Mouse (Mus musculus) kidney, postnatal 36 days (tissue): ENCODE measurements at regions not wholly inside any gene's neighbourhood (a gene's known extent, or its start where the extent isn't known, plus 50 kb on each side); places are given as distances from the start of the nearest gene placed in this dataset.

Experiments
- DNase-seq, 2 experiments: peaks; one replicate each; pipeline ENCODE4 v3.0.0; 2021 to 2022; ENCODE audit warnings: mixed read lengths in 2 of 2

GRCm38 (mm10) chr10:15592161-15592560 lies 874.1 kb upstream of the Gje1 start:
- DNase-seq = no peak

GRCm38 (mm10) chr10:15586081-15586480 lies 868.1 kb upstream of the Gje1 start:
- DNase-seq = no peak

DNA sequence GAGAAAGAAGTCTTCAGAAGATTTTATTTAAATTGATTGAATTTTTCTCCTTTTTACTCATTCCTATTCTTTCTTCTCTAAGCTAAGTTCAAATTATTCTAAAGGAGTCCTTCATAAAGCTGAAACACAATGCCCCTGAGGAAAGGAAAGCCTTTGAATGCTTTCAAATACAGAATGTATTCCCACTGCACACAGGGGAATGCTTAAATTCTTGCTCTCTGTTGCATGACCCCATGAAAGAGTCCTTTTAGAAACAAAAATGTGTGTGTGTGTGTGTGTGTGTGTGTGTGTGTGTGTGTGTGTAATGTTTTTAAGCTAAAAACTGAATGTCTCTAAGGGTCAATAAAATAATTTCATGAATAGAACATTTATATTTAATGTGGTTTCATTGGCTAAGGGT lies 846.1 kb upstream of the Gje1 start:
- no peak for DNase-seq

DNA sequence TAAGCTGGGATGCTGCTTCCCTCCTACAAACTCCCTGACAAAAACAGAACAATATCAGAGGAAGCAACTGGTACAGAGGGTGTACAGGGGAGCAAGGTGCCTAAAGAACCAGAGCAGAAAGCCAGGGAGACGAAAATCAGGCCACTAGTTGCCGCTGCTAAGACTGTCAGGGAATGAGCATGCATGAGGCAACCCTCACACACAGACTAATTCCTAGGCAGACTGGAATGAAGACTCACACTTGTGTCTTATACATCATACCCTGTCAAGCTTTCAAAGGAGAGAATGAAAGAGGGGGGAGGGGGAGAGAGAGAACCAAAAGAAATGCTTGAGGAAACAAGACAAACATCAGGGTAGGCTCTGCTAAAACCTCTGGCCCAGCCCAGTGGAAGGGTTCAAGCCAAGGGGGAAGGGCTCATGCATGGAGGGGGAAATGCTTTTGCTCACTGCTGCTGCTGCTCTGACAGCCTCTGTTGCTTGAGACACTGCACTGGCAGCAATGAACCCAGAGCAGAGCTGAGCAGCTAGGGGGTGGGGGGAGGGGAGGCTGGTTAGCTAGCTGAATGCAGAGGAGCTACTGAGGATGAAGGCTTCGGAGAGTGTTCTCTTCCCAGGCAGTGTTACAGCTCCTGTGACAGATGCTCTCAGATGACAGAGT lies 835.5 kb upstream of the Gje1 start:
- no peak for DNase-seq

- DNase-seq = no peak
Observed at GRCm38 (mm10) chr10:15541797-15542350, 823.9 kb upstream of the Gje1 start.

DNA sequence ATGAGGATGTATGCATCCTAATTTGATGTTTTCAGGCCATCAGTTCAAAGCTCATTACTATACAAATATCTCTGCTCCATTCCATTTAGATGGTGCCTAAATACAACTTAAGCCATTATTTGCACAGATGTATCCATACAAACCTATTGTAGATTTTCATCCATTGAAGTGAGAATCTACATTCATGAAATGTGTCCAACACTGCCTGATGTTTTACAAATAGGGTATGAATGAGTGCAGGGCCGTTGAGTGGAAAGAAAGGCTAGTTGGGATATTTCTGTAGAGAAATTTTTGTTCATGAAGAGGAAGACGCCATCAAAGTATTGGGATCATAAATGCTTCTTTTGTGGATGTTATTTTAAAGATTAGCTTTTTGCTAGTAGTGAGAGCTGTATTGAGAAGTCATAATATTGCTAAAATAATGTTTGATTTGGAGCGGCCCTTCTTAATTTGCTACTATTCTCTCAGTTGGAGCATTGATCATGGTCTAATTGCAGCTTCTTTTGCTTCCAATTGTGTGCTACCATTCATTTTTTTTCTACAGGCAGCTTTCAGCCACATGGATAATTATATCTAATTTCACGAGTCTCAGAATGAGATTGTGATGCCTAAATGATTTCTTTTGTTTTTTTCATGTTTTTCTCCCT lies 822.9 kb upstream of the Gje1 start:
- DNase-seq = no peak

DNA sequence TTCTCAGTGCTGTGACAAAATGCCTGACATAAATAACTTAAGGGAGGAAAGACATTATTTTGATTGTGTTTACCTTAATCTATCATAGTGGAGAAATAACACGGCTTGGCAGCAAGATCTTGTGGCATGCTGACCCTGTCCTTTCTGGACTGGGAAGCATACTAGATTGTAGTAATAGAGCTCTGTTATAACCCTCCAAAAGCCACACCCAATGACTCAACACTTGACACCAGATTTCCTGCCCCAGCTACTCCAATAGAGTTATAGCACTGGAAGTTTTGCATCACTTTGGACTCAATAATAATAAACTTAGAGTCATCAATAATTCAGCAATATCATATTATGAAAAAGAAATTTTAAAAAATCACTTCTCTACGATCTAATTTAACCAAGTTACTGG lies 818.0 kb upstream of the Gje1 start:
- no peak for DNase-seq

DNA sequence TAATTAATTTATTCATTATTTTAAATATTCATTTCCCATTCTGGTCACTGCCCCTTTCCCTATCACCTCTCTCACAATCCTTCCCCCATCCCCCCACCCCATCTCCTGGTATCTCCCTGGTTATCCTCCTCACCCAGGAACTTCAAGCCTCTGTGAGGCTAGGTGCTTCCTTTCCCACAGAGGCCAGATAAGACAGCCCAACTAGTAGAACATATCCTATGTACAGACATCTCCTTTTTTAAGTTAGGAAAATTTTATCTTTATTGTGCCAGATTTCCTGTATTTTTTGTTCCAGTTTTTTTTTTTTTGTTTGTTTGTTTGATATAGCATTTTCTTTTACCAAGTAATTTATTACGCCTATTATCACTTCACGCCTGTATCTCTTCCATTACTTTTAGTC lies 769.4 kb upstream of the Gje1 start:
- DNase-seq = no peak

GRCm38 (mm10) chr10:15443281-15443680 lies 725.3 kb upstream of the Gje1 start:
- no peak for DNase-seq

DNA sequence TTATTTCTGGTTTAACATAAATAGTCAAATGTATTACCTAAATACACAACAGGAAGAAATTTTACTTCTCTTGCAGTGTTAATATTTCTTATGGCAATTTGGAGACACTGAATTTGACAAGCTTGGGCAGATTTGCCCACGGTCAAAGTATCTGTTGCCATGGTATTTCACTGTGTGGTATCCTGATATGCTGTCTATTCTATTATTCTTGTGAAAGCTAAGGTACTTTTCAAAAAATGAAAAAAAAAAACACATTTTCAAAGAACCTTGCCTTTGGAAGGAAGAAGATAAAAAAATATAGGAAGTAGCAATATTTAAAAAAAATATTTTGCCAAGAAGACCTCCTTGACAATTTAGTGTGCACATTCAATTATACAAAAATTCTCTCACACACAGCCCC lies 723.2 kb upstream of the Gje1 start:
- DNase-seq = no peak

GRCm38 (mm10) chr10:15426746-15427145 lies 708.7 kb upstream of the Gje1 start:
- DNase-seq = peak in 1 of 2 experiments; percentile 6

GRCm38 (mm10) chr10:15406211-15406610 lies 688.2 kb upstream of the Gje1 start:
- DNase-seq = no peak

- DNase-seq = no peak
Observed at GRCm38 (mm10) chr10:15405706-15406105, 687.7 kb upstream of the Gje1 start.

- DNase-seq = no peak
Observed at GRCm38 (mm10) chr10:15399964-15400363, 682.0 kb upstream of the Gje1 start.

DNA sequence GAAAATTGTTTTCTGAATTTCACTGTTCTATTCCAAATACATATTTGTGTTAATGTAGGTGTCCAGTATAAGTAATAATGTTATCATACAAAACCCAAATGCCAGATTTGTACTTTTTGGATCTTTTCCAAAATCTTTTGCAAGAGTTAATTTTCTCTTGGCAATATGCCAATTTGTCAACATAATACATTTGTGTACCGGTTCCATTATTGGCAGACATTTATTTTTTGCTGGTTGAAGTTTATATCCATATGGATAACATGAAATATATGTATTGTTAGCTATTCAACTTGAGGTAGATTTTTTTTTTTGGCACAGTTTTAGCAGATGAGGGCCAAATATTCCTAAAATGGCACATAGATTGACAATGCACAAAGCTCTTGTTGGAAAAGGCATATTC lies 679.1 kb upstream of the Gje1 start:
- no peak for DNase-seq

DNA sequence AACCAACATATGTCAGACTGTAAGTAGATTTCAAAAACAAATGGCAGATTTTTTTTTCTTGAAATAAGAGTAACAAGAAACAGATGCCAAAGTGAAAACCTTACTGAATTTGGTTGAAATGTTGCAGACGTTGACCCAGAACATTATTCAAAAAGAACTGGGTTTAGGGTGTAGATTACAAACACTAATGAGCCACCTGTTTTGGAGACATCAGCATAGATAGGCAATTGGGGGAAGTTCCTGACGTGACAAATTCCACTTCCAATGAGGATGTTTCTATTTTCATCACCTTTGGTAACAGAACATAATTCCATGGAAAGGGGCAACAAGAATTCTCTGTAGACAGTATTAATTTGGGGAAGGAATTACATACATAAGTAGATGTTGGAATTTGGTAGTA lies 677.3 kb upstream of the Gje1 start:
- DNase-seq = no peak

DNA sequence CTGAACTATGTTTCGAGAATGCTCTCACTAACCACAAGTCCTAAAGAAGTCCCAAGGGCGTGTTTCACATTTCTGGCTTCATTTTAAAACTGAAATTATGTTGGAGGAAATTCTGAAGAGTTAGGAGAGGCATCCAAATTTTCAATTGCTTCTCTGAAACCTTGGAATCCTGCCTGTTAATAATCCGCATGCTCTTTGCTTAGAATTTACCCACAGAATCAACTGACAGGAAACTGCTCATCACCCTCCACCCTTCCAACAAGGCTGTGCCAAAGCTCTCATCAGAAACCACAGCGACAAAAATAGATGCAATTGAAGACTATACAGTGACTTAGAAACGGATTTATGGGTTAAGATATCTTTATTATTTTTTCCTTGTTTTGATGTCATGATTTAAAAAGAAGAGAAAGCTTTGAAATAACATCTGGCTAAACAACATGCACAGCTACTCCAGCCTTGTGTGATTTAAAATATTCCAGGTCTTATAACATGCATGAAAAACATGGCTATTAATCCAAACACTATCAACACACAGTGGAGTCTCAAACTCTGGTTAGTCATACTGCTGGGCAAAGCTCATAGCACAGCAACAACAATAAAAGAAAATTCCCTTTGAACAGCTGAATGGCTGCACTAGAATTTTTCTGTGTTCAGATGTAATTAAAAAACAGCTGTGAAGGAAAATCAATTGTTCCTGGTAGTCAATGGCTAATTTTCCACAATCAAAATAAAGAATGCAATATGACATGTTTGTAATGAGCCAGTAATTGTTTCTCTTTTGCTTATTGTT lies 674.2 kb upstream of the Gje1 start:
- peak; percentile 2 to 20 for DNase-seq

- no peak for DNase-seq
Observed at GRCm38 (mm10) chr10:15373571-15373970, 655.6 kb upstream of the Gje1 start.
